Comparison of ENCODE assay signal across 15 mouse cellular contexts in the genomic region with DNA sequence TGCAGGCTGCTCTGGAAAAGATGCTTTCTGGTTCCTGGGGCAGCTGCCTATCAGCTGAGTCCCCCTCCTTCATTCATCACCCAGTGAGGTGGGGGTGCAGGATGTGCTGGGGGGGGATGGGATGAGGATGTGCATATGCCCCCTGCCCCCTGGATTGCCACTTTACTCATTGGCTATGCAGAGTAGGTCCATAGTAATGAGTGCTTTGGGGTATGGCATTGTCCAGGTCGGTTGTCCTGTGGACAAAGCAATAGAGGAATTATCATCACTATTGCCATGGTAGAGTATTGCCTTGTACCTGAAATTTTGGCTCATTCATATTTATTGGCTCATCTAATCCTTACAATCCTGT.
DNase-seq lines count a peak whose midpoint lies in the region; ATAC-seq lines count a peak whose summit lies in the region.
"Had no signal": no experiment of that assay in that cellular context is flagged by ENCODE, and none has a peak within 500 bp of the region (broad histone marks: within the 10 kb centered on the region; RNA-seq: fewer than 3 reads in every experiment).

No protein-coding gene starts in this region.

- no peaks in the 10 kb centered on the region for H3K27me3 ChIP-seq in kidney, embryonic 16.5 days (ENCODE audit: insufficient read depth, low read length)
- H3K27me3 ChIP-seq in kidney, embryonic 15.5 days, result no peaks in the 10 kb centered on the region
- H3K27me3 ChIP-seq in forebrain, embryonic 13.5 days, result no peaks in the 10 kb centered on the region; the same call in 1 of the 2 replicates
- H3K27me3 ChIP-seq in hindbrain, embryonic 14.5 days (ENCODE audit: control insufficient read depth, insufficient read depth, low read length), result no peaks in the 10 kb centered on the region
- H3K27me3 ChIP-seq in midbrain, embryonic 15.5 days (replicated peaks), result no peaks in the 10 kb centered on the region
- H3K27me3 ChIP-seq: liver, embryonic 13.5 days had no signal

- H3K9ac ChIP-seq in kidney, embryonic 16.5 days (replicated peaks; ENCODE audit: low read length), result no peak overlapping the region
- H3K9ac ChIP-seq in kidney, embryonic 15.5 days, result no peak overlapping the region
- H3K9ac ChIP-seq in forebrain, embryonic 13.5 days, result no peak overlapping the region
- no peak overlapping the region for H3K9ac ChIP-seq in hindbrain, embryonic 14.5 days
- H3K9ac ChIP-seq in midbrain, embryonic 15.5 days, result no peak overlapping the region
- H3K9ac ChIP-seq: liver, embryonic 13.5 days had no signal

- no peaks in the 10 kb centered on the region; the same call in 1 of the 2 replicates for H3K4me1 ChIP-seq in kidney, embryonic 16.5 days (ENCODE audit: insufficient read depth, low read length)
- peaks cover 5% of the 10 kb centered on the region; the same call in 1 of the 2 replicates for H3K4me1 ChIP-seq in kidney, embryonic 15.5 days
- peaks cover 36% of the 10 kb centered on the region for H3K4me1 ChIP-seq in forebrain, embryonic 13.5 days
- H3K4me1 ChIP-seq in hindbrain, embryonic 14.5 days (replicated peaks; ENCODE audit: control insufficient read depth, insufficient read depth, low read length), result peaks cover 23% of the 10 kb centered on the region
- H3K4me1 ChIP-seq in midbrain, embryonic 15.5 days, result peaks cover 21% of the 10 kb centered on the region
- H3K4me1 ChIP-seq: liver, embryonic 13.5 days had no signal

- ATAC-seq in kidney, embryonic 16.5 days (ENCODE audit: low FRiP score, low TSS enrichment), result peak; percentile 42; the same call in 1 of the 2 replicates
- ATAC-seq in kidney, embryonic 15.5 days (replicated peaks; ENCODE audit: low FRiP score), result no peak
- ATAC-seq in forebrain, embryonic 13.5 days, result no peak
- no peak for ATAC-seq in hindbrain, embryonic 14.5 days (ENCODE audit: low FRiP score)
- ATAC-seq in midbrain, embryonic 15.5 days (replicated peaks), result no peak; the same call in 1 of the 2 replicates
- ATAC-seq in erythroblast, adult 5-6 weeks (replicated peaks; ENCODE audit: low FRiP score, poor library complexity, severe bottlenecking), result no peak

- no peaks in the 10 kb centered on the region for H3K36me3 ChIP-seq in kidney, embryonic 16.5 days (ENCODE audit: insufficient read depth, low read length)
- H3K36me3 ChIP-seq in kidney, embryonic 15.5 days, result no peaks in the 10 kb centered on the region
- no peaks in the 10 kb centered on the region for H3K36me3 ChIP-seq in forebrain, embryonic 13.5 days (ENCODE audit: poor library complexity, severe bottlenecking)
- H3K36me3 ChIP-seq in hindbrain, embryonic 14.5 days (replicated peaks; ENCODE audit: control insufficient read depth, insufficient read depth), result no peaks in the 10 kb centered on the region
- H3K36me3 ChIP-seq in midbrain, embryonic 15.5 days (replicated peaks), result no peaks in the 10 kb centered on the region
- H3K36me3 ChIP-seq: limb, embryonic 10.5 days; liver, embryonic 13.5 days had no signal

- WGBS in kidney, embryonic 16.5 days, result 60% methylated on average over 1 of the region's 1 CpGs
- WGBS in kidney, embryonic 15.5 days, result 81% methylated on average over 1 of the region's 1 CpGs
- 0% methylated on average over 1 of the region's 1 CpGs for WGBS in forebrain, embryonic 13.5 days
- WGBS in hindbrain, embryonic 14.5 days, result 17% methylated on average over 1 of the region's 1 CpGs
- WGBS in midbrain, embryonic 15.5 days, result 10% methylated on average over 1 of the region's 1 CpGs

- DNase-seq in hindbrain, embryonic 14.5 days (ENCODE audit: low spot score), result no peak
- DNase-seq in left cerebral cortex, adult 8-10 months (ENCODE audit: low spot score in 2 of 2), result no peak
- DNase-seq in Muller cell, postnatal 12 days (ENCODE audit: inconsistent ontology term), result no peak
- DNase-seq: adrenal gland, adult 8-10 months; gastrocnemius, postnatal 25 days; kidney, adult 9 months; liver, embryonic 13.5 days; thymus, postnatal 36 days had no signal

- H3K27ac ChIP-seq in kidney, embryonic 16.5 days (ENCODE audit: low read length), result no peak overlapping the region
- H3K27ac ChIP-seq in kidney, embryonic 15.5 days, result no peak overlapping the region
- peak overlapping the region; percentile 92 for H3K27ac ChIP-seq in forebrain, embryonic 13.5 days
- H3K27ac ChIP-seq in hindbrain, embryonic 14.5 days, result peak overlapping the region; percentile 64
- H3K27ac ChIP-seq in midbrain, embryonic 15.5 days, result peak overlapping the region; percentile 70
- H3K27ac ChIP-seq: limb, embryonic 10.5 days; liver, embryonic 13.5 days had no signal

- H3K4me2 ChIP-seq in kidney, embryonic 16.5 days (replicated peaks; ENCODE audit: low read depth, low read length), result no peak overlapping the region
- no peak overlapping the region for H3K4me2 ChIP-seq in kidney, embryonic 15.5 days
- H3K4me2 ChIP-seq in forebrain, embryonic 13.5 days, result peak overlapping the region; percentile 40; the same call in 1 of the 2 replicates
- no peak overlapping the region for H3K4me2 ChIP-seq in hindbrain, embryonic 14.5 days (replicated peaks)
- no peak overlapping the region for H3K4me2 ChIP-seq in midbrain, embryonic 15.5 days
- H3K4me2 ChIP-seq: liver, embryonic 13.5 days had no signal

- H3K4me3 ChIP-seq in kidney, embryonic 16.5 days (ENCODE audit: low read length), result no peak overlapping the region
- H3K4me3 ChIP-seq in kidney, embryonic 15.5 days (replicated peaks), result no peak overlapping the region
- H3K4me3 ChIP-seq in forebrain, embryonic 13.5 days, result no peak overlapping the region
- H3K4me3 ChIP-seq in hindbrain, embryonic 14.5 days (replicated peaks; ENCODE audit: low read length), result no peak overlapping the region
- H3K4me3 ChIP-seq in midbrain, embryonic 15.5 days, result no peak overlapping the region
- H3K4me3 ChIP-seq: erythroblast, embryonic 14.5 days; limb, embryonic 10.5 days; liver, embryonic 13.5 days had no signal

- no peaks in the 10 kb centered on the region for H3K9me3 ChIP-seq in kidney, embryonic 16.5 days (ENCODE audit: low read length)
- no peaks in the 10 kb centered on the region for H3K9me3 ChIP-seq in kidney, embryonic 15.5 days (replicated peaks)
- H3K9me3 ChIP-seq in forebrain, embryonic 13.5 days (replicated peaks), result no peaks in the 10 kb centered on the region
- no peaks in the 10 kb centered on the region for H3K9me3 ChIP-seq in hindbrain, embryonic 14.5 days (ENCODE audit: control insufficient read depth, low read length)
- H3K9me3 ChIP-seq in midbrain, embryonic 15.5 days, result no peaks in the 10 kb centered on the region
- H3K9me3 ChIP-seq: limb, embryonic 10.5 days; liver, embryonic 13.5 days had no signal

Comparison
In these comparisons a context has a peak if more than half of its experiments do, and no peak if none do; other contexts are left out.
1. H3K27ac ChIP-seq: peak in forebrain, embryonic 13.5 days (single experiment), hindbrain, embryonic 14.5 days (single experiment) and midbrain, embryonic 15.5 days (single experiment); none in kidney, embryonic 16.5 days (single experiment) and kidney, embryonic 15.5 days (single experiment).